Comparison of ENCODE assay signal across 11 mouse cellular contexts in the genomic region with DNA sequence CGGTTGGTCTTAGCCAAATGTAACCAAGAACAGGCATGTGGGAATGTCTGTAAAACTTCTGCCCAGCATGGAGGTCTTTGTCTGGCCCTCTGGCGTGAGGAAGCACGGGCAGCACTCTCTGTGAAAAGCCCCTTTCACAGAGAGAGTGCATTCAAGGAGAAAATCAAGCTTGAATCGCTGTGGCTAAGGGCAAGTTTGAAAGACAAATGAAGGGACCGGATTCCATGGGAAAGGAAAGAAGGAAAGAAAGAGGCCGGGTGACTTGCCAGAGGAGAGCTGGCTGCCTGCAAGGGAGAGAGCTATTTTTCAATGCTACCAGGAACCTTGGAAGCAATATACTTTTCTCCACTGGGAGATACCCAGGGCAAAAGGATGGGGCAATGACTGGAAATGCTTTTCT.
DNase-seq lines count a peak whose midpoint lies in the region; ATAC-seq and TF ChIP-seq lines count a peak whose summit lies in the region.
"Had no signal": no experiment of that assay in that cellular context is flagged by ENCODE, and none has a peak within 500 bp of the region (broad histone marks: within the 10 kb centered on the region; RNA-seq: fewer than 3 reads in every experiment).

No protein-coding gene starts in this region.

- peak overlapping the region; percentile 69; the same call in 1 of the 2 replicates for H3K27ac ChIP-seq in hindbrain, embryonic 12.5 days
- H3K27ac ChIP-seq in midbrain, embryonic 11.5 days (ENCODE audit: low read depth, low read length) = peak overlapping the region; percentile 55

- TF ChIP-seq CTCF in brain, embryonic 14.5 days (IDR thresholded peaks at IDR 0.05; ENCODE audit: borderline replicate concordance, extremely low read depth, insufficient read depth, insufficient read length) = no peak

- ATAC-seq in hindbrain, embryonic 12.5 days (ENCODE audit: low FRiP score) = peak; percentile 86
- peak; percentile 89 for ATAC-seq in midbrain, embryonic 11.5 days (ENCODE audit: low FRiP score)

- no peak overlapping the region for H3K9ac ChIP-seq in hindbrain, embryonic 12.5 days
- H3K9ac ChIP-seq in midbrain, embryonic 11.5 days (ENCODE audit: low read length) = no peak overlapping the region
- H3K9ac ChIP-seq: lung, embryonic 14.5 days had no signal

- H3K27me3 ChIP-seq in hindbrain, embryonic 12.5 days = no peaks in the 10 kb centered on the region
- no peaks in the 10 kb centered on the region for H3K27me3 ChIP-seq in midbrain, embryonic 11.5 days (ENCODE audit: control insufficient read depth, insufficient read depth, low read length)

- no peak overlapping the region for H3K4me2 ChIP-seq in hindbrain, embryonic 12.5 days (replicated peaks)
- H3K4me2 ChIP-seq in midbrain, embryonic 11.5 days = no peak overlapping the region
- H3K4me2 ChIP-seq: lung, embryonic 14.5 days had no signal

- no peak for TF ChIP-seq POLR2A in brain, embryonic 14.5 days (IDR thresholded peaks at IDR 0.05; ENCODE audit: borderline replicate concordance, extremely low read depth, insufficient read depth, insufficient read length, poor library complexity, severe bottlenecking)

- intact Hi-C loops in heart, postnatal 14 days (cut with DNase I) = no loop called here

- DNase-seq in brain, embryonic 14.5 days (ENCODE audit: low read depth) = peak; percentile 94
- DNase-seq in embryo, embryonic 9.5 days (ENCODE audit: extremely low spot score) = peak; percentile 57
- peak; percentile 93 for DNase-seq in midbrain, embryonic 11.5 days (ENCODE audit: low spot score, missing footprints)
- no peak for DNase-seq in heart, postnatal 14 days
- no peak for DNase-seq in adrenal gland, postnatal 36 days
- DNase-seq in spleen, postnatal 14 days (ENCODE audit: low spot score in 2 of 2) = no peak
- no peak for DNase-seq in ovary, adult 18-20 months (ENCODE audit: low spot score)
- DNase-seq: gastrocnemius, postnatal 25 days; kidney, adult 2 months; lung, embryonic 14.5 days had no signal

- H3K4me1 ChIP-seq in hindbrain, embryonic 12.5 days = peaks cover 8% of the 10 kb centered on the region
- H3K4me1 ChIP-seq in midbrain, embryonic 11.5 days (ENCODE audit: control insufficient read depth, insufficient read depth, low read length) = peaks cover 4% of the 10 kb centered on the region; the same call in 1 of the 2 replicates

- no peaks in the 10 kb centered on the region for H3K9me3 ChIP-seq in hindbrain, embryonic 12.5 days (replicated peaks)
- H3K9me3 ChIP-seq in midbrain, embryonic 11.5 days (ENCODE audit: control insufficient read depth, low read length) = no peaks in the 10 kb centered on the region

- H3K4me3 ChIP-seq in hindbrain, embryonic 12.5 days = no peak overlapping the region
- no peak overlapping the region for H3K4me3 ChIP-seq in midbrain, embryonic 11.5 days (ENCODE audit: low read depth, low read length)

- WGBS in hindbrain, embryonic 12.5 days = 15% methylated on average over 6 of the region's 6 CpGs
- 10% methylated on average over 6 of the region's 6 CpGs for WGBS in midbrain, embryonic 11.5 days

- no peaks in the 10 kb centered on the region for H3K36me3 ChIP-seq in hindbrain, embryonic 12.5 days
- H3K36me3 ChIP-seq in midbrain, embryonic 11.5 days (ENCODE audit: control insufficient read depth, insufficient read depth, low read length) = no peaks in the 10 kb centered on the region

Comparison
In these comparisons a context has a peak if more than half of its experiments do, and no peak if none do; other contexts are left out.
1. DNase-seq: peak in brain, embryonic 14.5 days (single experiment), embryo, embryonic 9.5 days (single experiment) and midbrain, embryonic 11.5 days (single experiment); none in heart, postnatal 14 days (0 of 2), adrenal gland, postnatal 36 days (0 of 2), spleen, postnatal 14 days (0 of 2) and ovary, adult 18-20 months (single experiment).